Mouse (Mus musculus): ENCODE measurements at regions not wholly inside any gene's neighbourhood (a gene's known extent, or its start where the extent isn't known, plus 50 kb on each side); places are given as distances from the start of the nearest gene placed in this dataset.

- 89% methylated on average over 2 of the region's 2 CpGs for WGBS
- Histone ChIP-seq H3K27me3 (replicated peaks; ENCODE audit: low read depth, poor library complexity, severe bottlenecking) (peaks cover 76% of the 10 kb centered on the region), H3K4me3 (no peak overlapping the region), H3K4me1 (no peaks in the 10 kb centered on the region), H3K27ac (replicated peaks) (no peak overlapping the region), H3K9me3 (no peaks in the 10 kb centered on the region), H3K36me3 (replicated peaks) (no peaks in the 10 kb centered on the region)
- no peak for DNase-seq (ENCODE audit: low spot score)
Observed at GRCm38 (mm10) chrX:161051639-161052038, 57.1 kb upstream of the Cdkl5 start.
